Mouse (Mus musculus) bone marrow macrophage, adult 2 months (primary cell): ENCODE measurements at regions not wholly inside any gene's neighbourhood (a gene's known extent, or its start where the extent isn't known, plus 50 kb on each side); places are given as distances from the start of the nearest gene placed in this dataset.

Experiments
- H3K27ac ChIP-seq: 2 replicates; pipeline ENCODE4 v1.5.1; 2012; ENCODE audit warnings: low read depth, low read length; ENCODE audit not compliant: insufficient read depth
- H3K4me1 ChIP-seq: 2 replicates; pipeline ENCODE4 v1.6.1; 2012; ENCODE audit warnings: low read length; ENCODE audit not compliant: control insufficient read depth, insufficient read depth
- H3K4me3 ChIP-seq: 2 replicates; pipeline ENCODE4 v1.5.1; 2012; ENCODE audit warnings: mild to moderate bottlenecking, low read length, moderate library complexity; ENCODE audit not compliant: insufficient read depth
- CTCF ChIP-seq: IDR thresholded peaks from 2 replicates; pipeline ENCODE4 v1.5.1; 2012; ENCODE audit warnings: low read depth, mild to moderate bottlenecking, low read length, moderate library complexity
- POLR2A ChIP-seq: IDR thresholded peaks from 2 replicates; pipeline ENCODE4 v1.6.1; 2012; ENCODE audit warnings: mild to moderate bottlenecking, low read depth, low read length, borderline replicate concordance

- no peak for TF ChIP-seq CTCF
- no peak for TF ChIP-seq POLR2A
- Histone ChIP-seq H3K27ac (no peak overlapping the region), H3K4me3 (no peak overlapping the region), H3K4me1 (no peaks in the 10 kb centered on the region)
Measured at GRCm38 (mm10) chr5:64710236-64710635, 93.0 kb upstream of the Klf3 start.

- peaks cover 2% of the 10 kb centered on the region for H3K4me1 ChIP-seq
- no peak overlapping the region for H3K4me3 ChIP-seq
- TF ChIP-seq CTCF, result no peak
- TF ChIP-seq POLR2A, result no peak
- H3K27ac ChIP-seq, result no peak overlapping the region
Measured at GRCm38 (mm10) chr5:64710968-64711367, 92.2 kb upstream of the Klf3 start.

- no peak for TF ChIP-seq CTCF
- TF ChIP-seq POLR2A, result no peak
- no peak overlapping the region for H3K4me3 ChIP-seq
- peaks cover 23% of the 10 kb centered on the region for H3K4me1 ChIP-seq
- H3K27ac ChIP-seq, result no peak overlapping the region
Measured at GRCm38 (mm10) chr5:64714221-64714653, 89.0 kb upstream of the Klf3 start.

GRCm38 (mm10) chr5:64714710-64715109 lies 88.5 kb upstream of the Klf3 start:
- H3K4me3 ChIP-seq, result no peak overlapping the region
- H3K27ac ChIP-seq, result no peak overlapping the region
- TF ChIP-seq CTCF (no peak), POLR2A (no peak)
- H3K4me1 ChIP-seq, result peaks cover 24% of the 10 kb centered on the region

GRCm38 (mm10) chr5:64716551-64716950 lies 86.6 kb upstream of the Klf3 start:
- TF ChIP-seq POLR2A (no peak), CTCF (no peak)
- no peak overlapping the region for H3K4me3 ChIP-seq
- peaks cover 24% of the 10 kb centered on the region for H3K4me1 ChIP-seq
- H3K27ac ChIP-seq, result peak overlapping the region; percentile 13

GRCm38 (mm10) chr5:64722211-64722610 lies 81.0 kb upstream of the Klf3 start:
- H3K27ac ChIP-seq, result no peak overlapping the region
- H3K4me1 ChIP-seq, result peaks cover 12% of the 10 kb centered on the region
- H3K4me3 ChIP-seq, result no peak overlapping the region
- TF ChIP-seq CTCF (no peak), POLR2A (no peak)

- H3K4me3 ChIP-seq, result no peak overlapping the region
- no peaks in the 10 kb centered on the region for H3K4me1 ChIP-seq
- H3K27ac ChIP-seq, result no peak overlapping the region
- no peak for TF ChIP-seq POLR2A
- TF ChIP-seq CTCF, result no peak
Measured at GRCm38 (mm10) chr5:64727847-64728246, 75.3 kb upstream of the Klf3 start.

- TF ChIP-seq CTCF, result no peak
- no peak for TF ChIP-seq POLR2A
- Histone ChIP-seq H3K4me3 (no peak overlapping the region), H3K27ac (no peak overlapping the region), H3K4me1 (no peaks in the 10 kb centered on the region)
Measured at GRCm38 (mm10) chr5:64732356-64732755, 70.8 kb upstream of the Klf3 start.

- H3K4me1 ChIP-seq, result no peaks in the 10 kb centered on the region
- H3K4me3 ChIP-seq, result no peak overlapping the region
- H3K27ac ChIP-seq, result no peak overlapping the region
- no peak for TF ChIP-seq POLR2A
- no peak for TF ChIP-seq CTCF
Measured at GRCm38 (mm10) chr5:64736985-64737384, 66.2 kb upstream of the Klf3 start.

- TF ChIP-seq POLR2A (no peak), CTCF (no peak)
- no peak overlapping the region for H3K4me3 ChIP-seq
- no peak overlapping the region for H3K27ac ChIP-seq
- no peaks in the 10 kb centered on the region for H3K4me1 ChIP-seq
Measured at GRCm38 (mm10) chr5:64738096-64738780, 65.0 kb upstream of the Klf3 start.
